Mouse (Mus musculus) frontal cortex, adult (tissue): Measurements from ENCODE around the gene Coro2a.
"Not testable (repeated sequence)": the region's sequence is repeated elsewhere in the genome, so short reads cannot be mapped to it uniquely, and the experiment has no call there.

Experiments
- ATAC-seq: cut with Nextera tagmentation; 2 replicates; pipeline ENCODE4 v1.9.2; 2017; ENCODE audit warnings: mild to moderate bottlenecking, moderate library complexity, mixed read lengths; ENCODE audit not compliant: low TSS enrichment

The Coro2a gene

GRCm38 (mm10) chr4:46613618-46614017 lies 11.6 kb upstream of the Coro2a start:
- no peak for ATAC-seq

- ATAC-seq = peak; percentile 76
These were observed 9.2 kb upstream of the Coro2a start for GRCm38 (mm10) chr4:46611181-46611580.

GRCm38 (mm10) chr4:46607601-46608000 lies 5.6 kb upstream of the Coro2a start:
- ATAC-seq = no peak

- no peak for ATAC-seq
These were observed 3.4 kb upstream of the Coro2a start for GRCm38 (mm10) chr4:46605451-46605850.

- no peak for ATAC-seq
These were observed 702 bp upstream of the Coro2a start for GRCm38 (mm10) chr4:46602704-46603103.

GRCm38 (mm10) chr4:46601258-46601843 lies 651 bp downstream of the Coro2a start:
- peak; percentile 31 for ATAC-seq

- no peak for ATAC-seq
These were observed 1.3 kb downstream of the Coro2a start for GRCm38 (mm10) chr4:46600473-46601257.

GRCm38 (mm10) chr4:46599609-46600008 lies 2.4 kb downstream of the Coro2a start:
- ATAC-seq = not testable (repeated sequence)

GRCm38 (mm10) chr4:46598981-46599380 lies 3.0 kb downstream of the Coro2a start:
- no peak for ATAC-seq

- ATAC-seq = no peak
These were observed 3.9 kb downstream of the Coro2a start for GRCm38 (mm10) chr4:46598111-46598510.

- no peak for ATAC-seq
These were observed 4.6 kb downstream of the Coro2a start for GRCm38 (mm10) chr4:46597286-46597961.

- ATAC-seq = no peak
These were observed 5.6 kb downstream of the Coro2a start for GRCm38 (mm10) chr4:46596398-46596797.

- no peak for ATAC-seq
These were observed 7.9 kb downstream of the Coro2a start for GRCm38 (mm10) chr4:46594131-46594530.

- no peak for ATAC-seq
These were observed 8.5 kb downstream of the Coro2a start for GRCm38 (mm10) chr4:46593472-46593871.

- peak; percentile 15; the same call in 1 of the 2 replicates for ATAC-seq
These were observed 10.0 kb downstream of the Coro2a start for GRCm38 (mm10) chr4:46591833-46592520.

- ATAC-seq = no peak
These were observed 11.2 kb downstream of the Coro2a start for GRCm38 (mm10) chr4:46590810-46591209.

- ATAC-seq = no peak
These were observed 11.9 kb downstream of the Coro2a start for GRCm38 (mm10) chr4:46589946-46590684.

GRCm38 (mm10) chr4:46589151-46589550 lies 12.9 kb downstream of the Coro2a start:
- no peak for ATAC-seq

- no peak for ATAC-seq
These were observed 15.5 kb downstream of the Coro2a start for GRCm38 (mm10) chr4:46586473-46586872.

- ATAC-seq = no peak
These were observed 16.2 kb downstream of the Coro2a start for GRCm38 (mm10) chr4:46585811-46586190.

GRCm38 (mm10) chr4:46585041-46585810 lies 16.8 kb downstream of the Coro2a start:
- ATAC-seq = no peak
